Mouse (Mus musculus) naive thymus-derived CD4-positive, alpha-beta T cell, adult 2 months (primary cell): ENCODE results near the gene Ubxn1.

Experiments
- DNase-seq: peaks from one replicate; pipeline ENCODE4 v3.0.0-alpha.2; 2011; ENCODE audit warnings: low read depth

The Ubxn1 gene

DNA sequence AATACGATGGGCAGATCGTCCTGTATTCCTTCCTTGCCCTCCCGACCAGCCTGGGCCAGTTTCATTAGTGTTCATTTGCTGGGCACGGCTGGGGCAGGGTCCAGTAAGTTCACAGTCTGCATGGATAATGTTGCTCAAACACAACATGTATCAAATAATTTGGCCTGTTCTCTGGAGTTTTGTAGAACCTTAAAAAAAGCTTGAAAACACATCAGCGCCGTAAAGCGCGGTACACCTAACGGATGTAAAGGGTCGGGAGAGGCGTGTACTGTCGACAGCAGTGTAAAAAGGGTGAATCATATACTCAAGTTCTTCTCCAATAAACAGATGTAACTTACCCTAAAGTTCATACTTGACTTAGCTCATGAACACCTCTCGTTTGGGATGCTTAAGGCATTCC is 27.3 kb downstream of the Ubxn1 start:
- DNase-seq: peak; percentile 52

DNA sequence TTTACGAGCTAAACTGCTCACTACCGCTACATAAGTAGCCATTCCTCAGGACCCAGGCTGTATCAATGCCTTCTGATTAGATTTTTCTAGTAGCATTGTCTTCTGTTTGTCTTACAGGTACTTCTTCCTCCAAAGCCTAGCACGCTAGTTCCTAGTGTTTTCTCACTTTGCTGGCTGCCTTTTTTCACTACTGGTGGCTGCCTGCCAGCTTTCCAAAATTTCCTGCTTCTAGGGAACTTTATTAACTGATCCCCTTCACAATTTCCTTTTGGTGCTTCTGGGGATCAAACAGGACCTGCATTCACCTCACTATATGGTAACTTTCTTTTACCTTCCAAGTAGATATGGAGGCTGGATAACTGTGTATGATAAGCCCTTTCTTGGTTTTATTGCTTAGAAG is 27.8 kb downstream of the Ubxn1 start:
- no peak for DNase-seq

DNA sequence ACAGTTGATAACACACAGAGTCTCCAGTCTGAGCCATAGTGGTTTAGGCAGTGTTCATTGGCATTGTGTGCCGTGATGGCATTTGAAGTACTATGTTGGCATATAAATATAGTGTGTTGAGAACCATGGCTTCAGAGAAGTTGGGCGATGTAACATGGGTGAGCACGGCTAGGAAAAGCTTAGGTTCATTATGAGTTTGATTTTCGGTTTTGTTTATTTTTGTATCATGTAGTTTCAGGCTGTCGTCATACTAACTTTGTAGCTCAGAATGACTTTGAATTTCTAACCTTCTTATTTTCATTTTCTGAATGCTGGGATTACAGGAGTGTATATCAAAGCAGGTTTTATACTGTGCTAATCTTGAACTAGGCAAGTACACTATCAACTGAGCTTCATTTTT is 32.1 kb downstream of the Ubxn1 start:
- no peak for DNase-seq

DNA sequence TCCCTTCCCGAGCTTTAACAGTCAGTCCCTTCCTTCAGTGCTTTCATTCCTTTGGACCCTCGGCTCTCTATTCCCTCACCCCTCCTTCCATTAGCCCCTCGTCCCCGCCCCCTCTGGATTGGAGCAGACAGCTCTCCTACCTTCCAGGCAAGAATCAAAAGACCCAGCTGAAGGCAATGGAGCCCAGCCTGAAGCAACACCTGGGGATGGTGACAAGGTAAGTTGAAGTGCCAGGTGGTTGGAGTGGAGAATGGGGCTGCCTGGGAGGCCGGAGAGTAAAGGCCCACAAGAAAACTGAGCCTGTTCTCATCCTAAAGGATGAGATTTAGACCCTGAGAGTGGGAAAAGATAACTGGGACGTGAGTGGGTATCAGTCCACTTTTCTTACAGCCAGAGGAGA is 37.2 kb downstream of the Ubxn1 start:
- DNase-seq: no peak

DNA sequence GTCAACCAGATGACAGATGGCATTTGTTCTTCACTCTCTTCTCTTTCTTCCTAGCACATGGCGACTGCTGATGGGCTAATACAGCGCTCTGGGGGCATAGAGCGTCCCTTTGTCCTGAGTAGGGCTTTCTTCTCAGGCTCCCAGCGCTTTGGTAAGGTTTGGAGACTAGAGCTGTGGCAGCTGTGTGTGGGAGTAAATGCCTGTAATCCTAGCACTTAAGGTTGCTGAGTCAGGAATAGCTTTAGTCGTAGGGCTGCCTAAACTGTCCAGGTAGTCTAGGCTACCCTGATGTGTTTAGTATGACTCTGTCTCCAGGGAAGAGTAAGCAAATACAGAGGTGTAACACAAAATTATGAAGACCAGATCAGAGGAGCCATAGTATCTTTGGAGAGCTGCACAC is 40.5 kb downstream of the Ubxn1 start:
- no peak for DNase-seq

DNA sequence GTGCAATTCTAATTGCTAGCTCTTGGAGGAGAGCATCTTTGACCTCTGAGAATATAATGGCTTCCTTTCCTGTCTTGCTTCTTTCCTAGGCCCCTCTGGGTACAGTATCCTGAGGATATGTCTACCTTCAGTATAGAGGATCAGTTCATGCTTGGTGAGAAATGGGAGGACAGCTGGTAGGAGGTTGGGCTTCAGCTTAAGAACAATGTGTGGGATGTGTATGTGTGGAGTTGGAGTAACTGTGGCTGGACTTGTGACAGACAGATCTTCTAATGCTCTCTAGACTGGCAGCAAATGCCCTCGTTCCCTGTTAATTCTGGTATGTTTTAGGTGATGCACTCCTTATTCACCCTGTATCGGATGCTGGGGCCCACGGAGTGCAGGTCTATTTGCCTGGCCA is 42.9 kb downstream of the Ubxn1 start:
- no peak for DNase-seq

DNA sequence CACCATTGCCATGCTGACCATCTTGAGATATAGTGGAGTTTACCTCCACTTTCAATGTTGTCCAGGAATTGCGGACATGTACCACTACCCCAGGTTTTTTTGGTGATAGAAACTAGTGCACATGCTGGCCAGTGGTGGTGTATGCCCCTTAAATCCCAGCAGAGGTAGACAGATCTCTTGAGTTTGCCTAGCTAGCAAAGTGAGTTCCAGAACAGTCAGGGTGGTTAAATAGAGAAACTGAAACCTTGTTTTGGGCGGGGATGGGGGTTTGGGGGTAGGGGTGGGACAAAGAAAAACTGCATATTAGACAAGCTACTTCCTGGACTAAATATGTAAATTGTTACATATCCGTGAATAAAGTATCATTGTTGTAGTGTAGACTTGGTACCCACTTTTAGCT is 47.7 kb downstream of the Ubxn1 start:
- peak; percentile 22 for DNase-seq

DNA sequence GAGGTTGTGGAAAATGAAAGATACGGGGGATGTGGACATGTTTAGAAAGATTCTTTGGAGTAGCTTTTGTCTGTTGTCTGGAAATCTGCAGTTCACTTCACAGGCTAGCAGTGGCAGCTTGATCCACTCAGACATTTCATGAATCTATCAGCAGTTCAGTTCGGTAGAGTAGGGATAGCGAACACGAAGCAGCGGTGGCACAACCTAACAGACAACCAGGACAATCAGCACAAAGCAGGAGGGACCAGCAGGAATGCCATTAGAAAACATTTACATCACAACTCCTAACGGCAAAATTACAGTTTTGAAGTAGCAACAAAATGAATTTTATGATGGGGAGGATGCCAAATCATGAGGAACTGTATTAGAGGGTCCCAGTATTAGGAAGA is 48.4 kb downstream of the Ubxn1 start:
- DNase-seq: no peak

DNA sequence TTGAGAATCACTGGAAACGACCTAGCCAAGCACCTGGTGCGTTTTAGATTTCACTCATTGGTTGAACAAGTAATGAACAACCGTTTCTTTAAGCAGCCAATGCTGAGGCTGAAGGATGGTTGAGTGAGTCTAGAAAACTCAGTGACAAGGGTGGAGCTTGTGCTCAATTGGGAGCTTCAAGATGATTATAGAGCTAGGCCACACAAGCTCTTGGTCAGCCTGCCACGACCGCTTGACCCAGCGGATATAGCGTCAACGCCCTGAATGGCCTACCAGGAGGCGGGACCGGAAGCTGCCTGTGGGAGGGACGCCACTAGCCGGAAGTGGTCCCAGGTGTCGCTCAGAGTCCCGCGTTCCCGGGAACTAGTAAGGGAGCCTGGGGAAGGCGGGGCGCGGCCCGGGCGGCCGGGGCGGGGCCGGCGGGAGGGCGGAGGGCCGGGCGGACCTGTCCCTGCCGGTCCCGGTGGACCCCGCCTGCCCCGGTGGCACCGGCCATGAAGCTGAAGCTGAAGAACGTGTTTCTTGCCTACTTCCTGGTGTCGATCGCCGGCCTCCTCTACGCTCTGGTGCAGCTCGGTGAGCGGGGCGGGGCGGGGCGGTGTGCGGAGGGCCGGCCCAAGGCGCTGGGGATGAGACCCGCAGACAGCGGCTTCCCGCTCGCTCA is 48.9 kb downstream of the Ubxn1 start, which contains the start of gene B3gat3:
B3gat3 (plus strand) TSS at position 302 of the 664 bp plus-strand sequence.
- peak; percentile 80 for DNase-seq

DNA sequence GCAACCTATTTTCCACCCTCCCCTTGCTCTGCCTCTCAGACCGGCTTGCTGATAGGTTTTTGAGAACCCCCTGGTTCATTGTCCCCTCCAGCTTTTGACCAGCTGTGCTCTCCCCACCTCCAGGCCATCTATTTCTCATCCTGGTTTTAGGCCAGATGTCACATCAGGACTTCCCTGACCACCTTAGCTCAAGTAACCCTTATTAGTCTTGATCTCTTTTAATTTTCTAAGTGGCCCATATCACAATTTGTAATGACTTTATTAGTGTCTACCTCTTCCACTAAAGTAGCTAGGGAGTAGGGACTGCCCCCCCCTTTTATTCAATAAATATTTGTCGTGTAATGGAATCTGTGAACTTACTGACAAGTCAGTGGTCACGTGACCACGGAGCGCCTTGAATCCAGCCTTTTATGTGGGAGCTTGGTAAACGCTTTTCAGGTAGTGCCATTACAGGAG is 49.6 kb downstream of the Ubxn1 start:
- DNase-seq: peak; percentile 80

DNA sequence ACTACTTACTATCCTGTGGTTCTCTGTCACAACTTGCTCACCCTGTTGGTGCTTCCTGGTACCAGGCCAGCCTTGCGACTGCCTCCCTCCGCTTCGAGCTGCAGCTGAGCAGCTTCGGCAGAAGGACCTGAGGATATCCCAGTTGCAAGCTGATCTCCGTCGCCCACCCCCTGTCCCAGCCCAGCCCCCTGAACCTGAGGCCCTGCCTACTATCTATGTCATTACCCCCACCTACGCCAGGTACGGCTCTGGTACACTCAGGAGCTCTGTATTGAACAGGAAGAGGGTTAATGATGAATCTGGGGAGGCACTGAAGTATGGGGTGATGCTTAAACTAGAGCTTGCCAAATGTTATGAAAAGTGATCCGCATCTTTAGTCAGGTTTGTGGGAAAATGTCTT is 50.4 kb downstream of the Ubxn1 start:
- peak; percentile 35 for DNase-seq
